Mouse (Mus musculus) brain, embryonic 18.5 days (tissue): ENCODE data around the gene Ccdc62.

Experiments
- DNase-seq: peaks from one replicate; pipeline ENCODE4 v3.0.0-alpha.2; 2012; ENCODE audit warnings: low read depth, low spot score

Gene Ccdc62

DNA sequence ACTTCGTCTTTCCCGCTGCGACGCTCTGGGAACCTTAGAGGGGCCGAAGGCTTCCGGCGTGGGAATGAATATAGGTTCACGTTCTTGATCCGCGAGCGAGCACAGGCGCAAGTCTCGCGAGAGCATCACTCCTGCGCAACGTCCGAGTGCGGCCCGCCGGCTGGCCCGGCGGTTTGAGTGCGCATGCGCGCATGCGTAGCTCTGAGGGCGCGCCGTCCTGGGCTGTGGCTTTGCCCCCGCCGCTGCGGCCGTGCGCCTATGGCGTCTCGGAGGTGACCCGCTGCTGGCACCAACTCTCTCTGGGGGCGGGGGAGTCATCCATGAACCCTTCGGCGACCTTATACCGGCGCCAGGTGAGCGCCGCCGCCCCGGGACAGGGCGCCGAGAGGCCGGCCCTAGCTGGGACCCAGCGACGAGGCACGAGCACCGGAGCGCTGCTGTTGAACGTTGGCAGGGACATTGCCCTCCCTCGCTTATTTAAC, at the start of gene Ccdc62:
Gene Ccdc62, plus strand, starts transcription at position 172 of the 482 bp plus-strand sequence.
- DNase-seq = peak; percentile 84

DNA sequence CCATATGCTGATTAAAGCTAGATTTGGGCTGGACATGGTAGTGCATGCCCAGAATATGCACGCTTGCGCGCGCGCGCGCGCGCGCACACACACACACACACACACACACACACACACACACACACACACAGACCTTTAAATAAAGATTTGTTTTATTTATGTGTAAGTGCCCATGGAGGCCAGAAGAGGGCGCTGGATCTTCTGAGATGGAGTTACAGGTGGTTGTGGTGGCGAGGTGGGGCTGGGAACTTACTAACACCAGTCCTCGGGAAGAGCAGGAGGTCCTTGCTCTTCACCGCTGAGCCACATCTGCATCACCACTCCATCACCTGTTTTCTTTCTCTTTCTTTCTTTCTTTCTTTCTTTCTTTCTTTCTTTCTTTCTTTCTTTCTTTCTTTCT, 49.7 kb upstream of the Ccdc62 start:
- no peak for DNase-seq

DNA sequence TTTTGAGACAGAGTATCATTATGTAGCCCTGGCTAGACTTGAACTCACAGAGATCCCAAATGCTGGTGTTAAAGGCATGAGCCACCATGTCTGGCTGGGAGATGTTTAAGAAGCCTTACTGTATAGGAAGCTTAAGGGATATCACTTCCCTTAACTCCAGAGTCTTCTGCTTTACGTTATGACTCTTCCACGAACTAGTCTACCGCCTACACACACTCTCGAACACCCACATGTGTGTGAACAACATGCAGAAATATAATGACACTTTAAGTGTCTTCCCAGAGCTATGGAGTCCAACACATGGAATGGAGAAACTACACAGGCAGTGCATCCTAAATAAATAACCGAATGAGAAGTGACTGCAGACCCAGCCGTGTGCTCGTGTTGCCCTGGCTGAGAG, 46.6 kb upstream of the Ccdc62 start:
- no peak for DNase-seq

DNA sequence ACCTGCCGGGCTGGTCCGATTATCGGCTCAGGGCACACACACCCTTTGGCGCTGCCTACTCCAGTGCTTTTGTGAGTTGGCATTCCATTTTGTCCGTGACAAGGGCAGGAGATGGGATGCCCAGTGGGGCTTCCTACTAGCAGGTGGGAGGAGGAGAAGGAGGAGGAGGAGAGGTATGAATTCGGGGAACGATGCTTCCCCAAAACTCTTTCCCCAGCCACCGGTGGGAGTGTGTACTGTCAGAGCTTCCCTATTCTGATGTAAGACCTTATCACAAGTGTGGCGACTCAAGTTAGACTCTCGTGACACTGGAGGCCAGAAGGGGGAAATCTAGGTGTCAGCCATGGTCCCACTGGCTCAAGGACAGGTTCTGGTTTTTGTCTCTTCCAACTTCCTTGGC, 46.1 kb upstream of the Ccdc62 start:
- DNase-seq = no peak

DNA sequence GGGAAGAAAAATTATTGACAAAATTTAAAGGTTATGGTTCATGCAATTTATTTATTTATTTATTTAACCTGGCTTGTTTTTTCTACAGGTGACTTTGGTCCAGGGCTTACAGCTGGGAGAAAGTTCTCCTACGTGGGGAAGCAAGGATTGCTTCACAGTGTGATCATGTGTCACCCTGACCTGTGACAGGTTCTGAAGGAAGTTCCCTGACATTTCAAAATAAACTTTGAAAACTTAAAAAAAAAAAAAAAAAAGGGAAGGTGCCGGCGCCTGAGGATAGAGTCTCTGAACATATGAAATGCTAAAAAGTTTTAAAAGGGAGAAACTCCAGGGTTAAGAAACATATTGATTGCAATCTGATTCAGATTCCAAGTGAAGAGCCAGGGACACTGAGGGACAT, 44.1 kb upstream of the Ccdc62 start:
- DNase-seq = no peak

DNA sequence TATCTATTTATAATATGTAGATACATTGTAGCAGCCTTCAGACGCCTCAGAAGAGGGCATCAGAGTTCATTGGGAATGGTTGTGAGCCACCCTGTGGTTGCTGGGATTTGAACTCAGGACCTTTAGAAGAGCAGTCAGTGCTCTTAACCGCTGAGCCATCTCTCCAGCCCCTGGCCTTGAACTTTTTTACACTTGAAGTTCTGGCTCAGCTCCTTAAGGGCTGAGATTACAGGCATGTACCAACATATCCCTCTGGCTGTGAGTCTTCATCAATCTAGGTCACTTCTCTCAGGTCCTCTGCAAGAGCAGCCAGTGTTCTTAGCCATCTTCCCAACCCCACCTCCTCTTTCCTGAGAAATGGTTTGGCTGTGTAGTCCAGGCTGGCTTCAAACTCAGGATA, 40.2 kb upstream of the Ccdc62 start:
- no peak for DNase-seq

DNA sequence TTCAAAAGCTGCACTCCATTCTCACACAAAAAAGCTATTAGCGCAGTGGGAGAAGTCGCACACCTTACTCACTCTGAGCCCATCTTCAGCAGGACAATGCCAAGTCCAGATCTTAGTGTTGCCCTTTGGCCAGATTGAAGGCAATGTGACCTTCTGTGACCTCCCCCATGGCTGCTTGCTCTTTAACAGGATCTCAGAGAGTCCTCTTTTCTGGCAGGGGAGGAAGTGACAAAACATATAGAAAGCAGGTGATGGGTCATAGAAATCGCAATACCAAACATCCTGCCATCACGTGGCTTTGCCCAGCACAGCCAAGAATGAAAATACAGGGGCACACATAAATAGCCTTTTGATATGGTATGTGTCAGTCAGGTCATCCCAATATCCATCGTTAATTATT, 39.5 kb upstream of the Ccdc62 start:
- no peak for DNase-seq

DNA sequence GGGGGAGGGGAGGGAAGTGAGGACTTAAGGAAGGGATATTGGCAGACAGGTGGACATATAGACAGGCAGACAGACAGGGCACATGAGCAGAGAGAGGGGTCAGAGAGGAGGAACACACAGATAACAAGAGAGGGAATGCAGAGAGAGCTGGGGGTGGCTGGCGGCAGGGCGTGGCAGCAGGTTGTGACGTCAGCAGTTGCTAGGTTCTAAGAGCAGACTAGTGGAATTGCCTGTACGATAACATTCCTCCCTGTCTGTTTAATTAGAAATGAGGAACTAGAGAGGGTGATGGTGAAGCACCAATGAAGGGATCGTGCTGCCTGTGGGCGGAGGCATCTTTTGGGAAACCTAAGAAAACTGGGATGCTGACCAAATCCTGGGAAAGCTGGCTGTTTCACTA, 38.8 kb upstream of the Ccdc62 start:
- DNase-seq = no peak

DNA sequence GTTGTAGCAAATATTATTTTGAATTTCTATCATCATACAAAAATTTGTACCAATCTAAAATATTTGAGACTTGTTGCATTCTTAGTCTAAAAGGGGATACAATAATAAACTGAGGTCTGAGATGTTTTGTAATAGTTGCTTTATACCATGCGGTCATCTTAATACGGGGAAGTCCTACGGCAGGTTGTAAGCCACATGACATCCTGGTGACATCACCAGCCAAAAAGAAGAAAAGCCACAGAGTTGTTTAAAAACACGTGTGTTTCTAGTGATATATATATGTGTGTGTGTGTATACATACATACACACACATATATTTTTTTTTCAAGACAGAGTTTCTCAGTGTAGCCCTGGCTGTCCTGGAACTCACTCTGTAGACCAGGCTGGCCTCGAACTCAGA, 37.0 kb upstream of the Ccdc62 start:
- DNase-seq = no peak

DNA sequence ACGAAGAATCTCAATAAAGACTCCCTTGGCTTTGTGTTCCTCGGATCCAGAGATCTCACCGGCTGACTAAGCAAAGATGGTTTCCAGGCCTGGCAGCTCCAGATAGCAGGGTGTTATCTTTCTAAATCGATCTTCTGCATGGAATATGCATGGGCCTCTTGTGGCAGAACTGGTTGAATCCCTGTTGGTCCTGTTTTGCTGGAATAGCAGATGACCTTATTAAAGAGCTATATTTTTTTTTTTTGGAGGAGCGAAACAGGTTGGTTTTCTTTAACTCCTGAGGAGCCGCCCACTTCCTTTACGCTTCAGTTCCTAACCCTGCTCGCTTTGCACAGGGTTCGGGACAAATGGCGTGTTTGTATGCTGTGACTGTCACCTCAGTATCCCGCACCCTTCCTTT, 34.1 kb upstream of the Ccdc62 start:
- DNase-seq = no peak

DNA sequence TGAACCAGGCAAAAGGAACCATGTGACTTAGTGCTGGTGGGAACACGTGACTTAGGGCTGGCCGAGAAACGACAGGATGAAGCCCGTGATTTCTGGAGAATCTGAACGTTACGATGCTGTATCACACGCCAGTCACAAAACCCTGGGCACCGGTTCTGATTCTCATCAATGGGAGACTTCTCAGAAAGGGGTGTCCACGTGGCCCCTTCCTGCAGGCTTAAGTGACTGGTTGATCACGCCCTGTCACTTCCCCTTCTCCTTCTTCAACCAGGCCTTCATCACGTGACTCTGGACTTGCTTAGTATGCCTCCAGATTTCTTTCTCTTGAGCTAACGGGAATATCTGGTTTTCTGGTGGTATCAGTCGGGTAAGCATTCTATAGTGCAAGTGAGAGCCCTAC, 33.1 kb upstream of the Ccdc62 start:
- no peak for DNase-seq

DNA sequence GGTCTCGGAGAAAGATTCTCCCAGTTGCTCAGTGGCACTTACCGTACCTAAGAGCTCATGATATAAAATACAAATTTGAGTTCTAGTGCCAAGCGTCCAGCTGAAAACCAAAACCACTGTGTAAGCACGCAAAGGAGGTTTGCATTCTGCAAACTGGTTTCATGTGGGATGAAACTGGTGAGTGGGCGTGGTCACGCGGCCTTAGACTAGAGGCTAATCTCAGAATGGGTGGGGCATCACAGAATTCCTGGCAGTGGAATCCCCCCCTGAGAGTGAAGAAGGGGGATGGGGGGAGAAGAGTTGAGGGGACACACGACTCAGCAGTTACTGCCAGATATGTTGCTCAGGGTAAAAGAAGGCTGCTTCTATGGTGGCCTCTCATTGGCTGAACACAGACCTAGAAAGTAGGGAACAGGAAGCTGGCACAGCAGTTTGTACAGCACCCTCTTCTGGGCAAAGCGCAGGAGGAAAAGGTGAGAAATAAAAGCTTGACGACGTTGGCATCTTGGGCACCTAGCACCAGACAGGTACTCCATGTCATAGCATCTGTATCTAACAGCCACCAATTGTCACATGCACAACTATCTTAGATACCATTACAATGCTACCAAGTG, 26.3 kb upstream of the Ccdc62 start:
- DNase-seq = no peak

DNA sequence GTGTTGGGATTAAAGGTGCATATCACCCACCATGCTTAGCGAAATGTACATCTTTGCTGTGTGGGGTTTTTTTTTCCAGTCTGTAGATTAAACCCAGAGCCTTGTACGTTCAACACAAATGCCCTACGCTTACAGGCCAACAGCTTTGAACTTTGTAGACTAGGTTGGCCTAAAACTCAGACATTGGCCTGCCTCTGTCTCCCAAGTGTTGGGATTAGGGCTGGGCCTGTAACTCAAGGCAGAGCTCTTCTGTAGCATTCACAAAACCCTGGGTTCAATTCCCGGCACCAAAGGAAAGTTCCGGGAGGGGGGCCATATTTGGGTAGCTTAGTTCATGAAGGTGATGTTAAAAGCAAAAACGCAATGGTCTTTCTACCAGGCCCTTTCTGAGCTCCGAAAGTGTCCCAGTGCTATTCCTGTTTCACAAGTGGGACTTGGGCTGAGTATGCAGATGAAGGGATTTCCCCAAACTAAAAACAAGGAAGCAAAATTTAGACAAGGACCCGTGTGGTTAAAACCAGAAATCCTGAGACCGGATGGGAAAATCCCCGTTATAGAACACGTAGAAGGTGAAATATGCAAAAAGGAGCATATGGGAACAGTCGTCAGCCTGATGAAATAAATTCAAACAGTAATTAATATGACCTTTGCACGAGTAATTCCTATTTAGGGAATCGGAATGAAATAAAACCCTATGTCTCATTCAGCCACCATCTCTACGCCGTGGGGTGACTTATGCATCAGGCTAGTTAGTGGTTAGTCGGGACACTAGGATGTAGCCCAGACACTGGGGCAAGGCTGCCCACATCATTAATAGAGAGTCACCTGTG, 24.1 kb upstream of the Ccdc62 start:
- no peak for DNase-seq

DNA sequence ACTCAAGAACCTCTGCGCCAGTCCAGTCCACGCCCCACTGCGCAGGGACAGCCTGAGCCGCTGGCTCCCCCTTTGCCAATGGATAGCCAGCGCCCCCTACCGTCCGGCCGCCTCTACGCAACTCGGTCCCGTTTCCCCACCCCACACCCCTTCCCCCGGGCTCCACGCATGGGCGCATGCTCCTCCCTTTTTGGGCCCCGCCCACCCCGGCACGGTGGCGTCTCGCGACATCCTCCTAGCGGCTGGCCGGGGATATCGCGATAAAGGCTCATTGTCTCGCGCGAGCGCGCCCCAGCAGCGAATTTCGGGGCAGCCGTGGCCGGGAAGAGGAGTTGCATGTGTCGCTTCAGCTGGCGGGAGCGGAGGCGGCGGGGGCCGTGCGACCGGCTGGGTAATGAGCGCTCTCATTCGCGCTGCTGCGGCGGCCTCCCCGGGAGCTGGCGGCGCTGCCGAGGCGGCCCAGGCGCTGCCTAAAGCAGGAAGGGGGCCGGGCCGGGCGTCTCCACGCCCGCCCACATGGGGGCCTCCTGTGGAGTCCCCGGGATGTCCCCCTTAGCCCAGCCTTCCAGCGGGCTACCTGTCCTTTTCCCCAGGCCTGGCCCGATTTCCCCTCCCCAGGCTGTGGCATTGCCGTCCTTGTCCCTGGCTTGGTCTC, 23.4 kb upstream of the Ccdc62 start, which contains the start of gene Denr:
Gene Denr, plus strand, starts transcription at position 200 of the 655 bp plus-strand sequence.
- peak; percentile 92 for DNase-seq

DNA sequence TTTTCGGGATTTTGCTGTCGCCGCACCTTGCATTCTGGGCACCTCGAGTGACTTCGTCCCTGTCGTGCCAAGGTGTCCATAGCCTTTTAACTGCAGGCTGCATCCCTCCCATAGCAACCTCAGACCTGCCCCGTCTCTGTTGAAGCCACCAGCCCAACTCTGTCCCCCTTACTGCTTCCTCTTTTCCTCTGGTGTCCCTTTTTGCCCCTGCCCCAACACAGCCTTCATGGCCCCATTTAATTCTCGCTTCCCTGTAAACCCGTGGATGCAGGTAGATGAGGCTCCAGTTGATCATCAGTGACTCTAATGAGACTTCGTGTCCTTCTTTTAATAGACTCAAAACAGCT, 22.9 kb upstream of the Ccdc62 start:
- no peak for DNase-seq

DNA sequence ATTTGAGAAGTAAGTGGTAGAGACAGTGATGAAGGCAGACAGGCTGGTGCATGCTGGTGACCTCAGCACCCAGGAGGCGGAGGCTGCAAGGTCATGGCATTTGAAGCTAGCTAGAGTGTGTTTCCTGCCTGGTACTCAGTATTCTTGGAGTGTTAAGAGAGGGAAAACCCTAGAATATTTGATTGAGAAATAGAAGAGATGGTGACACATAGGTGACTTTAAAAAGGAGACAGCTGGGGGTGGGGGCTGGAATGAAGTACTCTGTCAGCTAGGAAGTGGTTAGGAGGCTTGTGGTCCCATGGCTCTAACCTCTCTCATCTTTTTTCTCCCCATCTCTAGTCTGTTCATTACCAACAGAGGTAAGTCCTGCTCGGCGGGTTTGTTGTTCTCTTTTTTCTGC, 15.6 kb upstream of the Ccdc62 start:
- no peak for DNase-seq

DNA sequence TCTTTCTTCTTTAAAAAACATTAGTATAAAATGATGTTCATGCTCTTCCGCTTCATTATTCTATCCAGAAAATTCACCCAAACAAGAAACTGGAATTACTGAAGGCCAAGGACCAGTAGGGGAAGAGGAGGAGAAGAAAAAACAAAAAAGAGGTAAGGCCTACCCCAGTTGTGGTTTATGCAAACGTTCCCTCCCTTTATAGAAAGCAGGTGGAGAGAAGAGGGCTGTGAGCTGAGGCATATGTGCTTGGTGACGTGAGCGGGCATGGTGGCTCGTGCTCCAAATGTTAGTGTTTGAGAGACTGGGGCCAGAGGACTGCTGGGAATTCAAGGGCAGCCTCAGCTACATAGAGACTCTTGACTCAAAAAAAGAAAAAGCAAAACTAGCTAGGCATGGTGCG, 8.4 kb upstream of the Ccdc62 start:
- no peak for DNase-seq

DNA sequence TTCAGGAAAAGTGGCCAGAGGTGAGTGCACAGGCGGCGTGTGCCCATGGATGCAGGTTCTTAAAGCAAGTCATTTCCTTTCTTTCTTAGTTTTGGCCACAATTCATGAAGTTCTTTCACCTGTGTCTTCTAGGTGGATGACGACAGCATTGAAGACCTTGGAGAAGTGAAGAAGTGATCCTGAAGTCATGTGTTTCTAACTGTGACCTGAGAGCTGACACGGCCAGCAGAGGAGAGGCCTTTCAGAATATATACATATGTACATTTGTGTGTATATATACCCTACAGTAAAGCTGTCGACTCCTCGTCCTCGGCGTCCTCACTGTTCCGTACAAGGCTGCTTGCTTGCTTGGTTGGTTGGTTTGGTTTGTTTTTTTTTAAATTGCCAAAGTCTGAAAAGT, 3.4 kb upstream of the Ccdc62 start, which contains the start of gene Gm43518:
Gene Gm43518, plus strand, starts transcription at position 301 of the 400 bp plus-strand sequence.
- DNase-seq = no peak

DNA sequence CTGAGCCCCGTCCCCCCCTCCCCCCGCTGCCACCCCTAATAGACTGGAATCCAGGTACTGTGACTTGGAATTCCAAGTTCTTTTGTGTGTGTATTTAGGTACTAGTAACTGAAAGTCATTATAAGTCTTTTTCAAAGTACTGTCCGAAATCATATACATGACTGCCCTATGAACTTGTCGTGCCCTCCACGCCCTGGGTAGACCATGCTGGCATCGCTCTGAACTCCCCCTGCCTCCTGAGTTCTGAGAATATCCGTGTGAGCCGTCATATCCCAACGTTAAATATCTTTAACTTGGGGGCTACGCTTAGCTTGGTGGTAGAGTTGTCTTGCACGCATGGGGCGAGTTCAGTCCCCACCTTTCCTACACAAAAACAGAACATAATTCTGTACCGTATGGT, 652 bp downstream of the Ccdc62 start:
- no peak for DNase-seq

DNA sequence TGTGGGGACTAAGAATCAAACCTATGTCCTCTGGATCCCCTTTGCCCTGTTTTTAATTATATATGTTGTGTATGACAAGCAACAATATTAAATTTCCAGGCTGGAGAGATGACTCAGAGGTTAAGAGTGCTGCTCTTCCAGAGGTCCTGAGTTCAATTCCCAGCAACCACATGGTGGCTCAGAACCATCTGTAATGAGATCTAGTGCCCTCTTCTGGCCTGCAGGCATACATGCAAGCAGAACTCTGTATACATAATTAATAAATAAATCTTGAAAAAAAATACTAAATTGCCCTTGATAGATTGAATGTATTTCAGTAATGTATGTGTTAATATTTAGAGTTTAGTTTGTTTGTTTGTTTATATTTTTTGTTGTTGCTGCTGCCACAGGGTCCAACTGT, 2.4 kb downstream of the Ccdc62 start:
- DNase-seq = no peak

DNA sequence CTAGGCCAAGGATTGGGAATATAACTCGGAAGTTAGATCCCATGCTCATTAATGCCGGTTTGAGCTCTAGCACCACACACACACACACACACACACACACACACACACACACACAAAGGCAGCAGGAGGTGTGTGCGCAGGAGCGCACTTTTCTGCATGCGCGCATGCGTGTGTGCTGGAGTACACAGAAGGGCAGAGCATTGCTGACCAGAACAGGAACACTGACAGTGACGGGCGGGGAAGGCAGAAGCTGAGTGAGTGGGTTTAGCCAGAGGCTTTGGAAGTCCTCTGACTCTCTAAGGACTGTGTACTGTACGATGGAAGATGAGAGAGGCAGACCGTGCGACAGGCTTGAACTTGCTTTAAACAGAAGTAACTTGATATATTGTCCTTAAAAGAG, 3.1 kb downstream of the Ccdc62 start:
- DNase-seq = no peak

DNA sequence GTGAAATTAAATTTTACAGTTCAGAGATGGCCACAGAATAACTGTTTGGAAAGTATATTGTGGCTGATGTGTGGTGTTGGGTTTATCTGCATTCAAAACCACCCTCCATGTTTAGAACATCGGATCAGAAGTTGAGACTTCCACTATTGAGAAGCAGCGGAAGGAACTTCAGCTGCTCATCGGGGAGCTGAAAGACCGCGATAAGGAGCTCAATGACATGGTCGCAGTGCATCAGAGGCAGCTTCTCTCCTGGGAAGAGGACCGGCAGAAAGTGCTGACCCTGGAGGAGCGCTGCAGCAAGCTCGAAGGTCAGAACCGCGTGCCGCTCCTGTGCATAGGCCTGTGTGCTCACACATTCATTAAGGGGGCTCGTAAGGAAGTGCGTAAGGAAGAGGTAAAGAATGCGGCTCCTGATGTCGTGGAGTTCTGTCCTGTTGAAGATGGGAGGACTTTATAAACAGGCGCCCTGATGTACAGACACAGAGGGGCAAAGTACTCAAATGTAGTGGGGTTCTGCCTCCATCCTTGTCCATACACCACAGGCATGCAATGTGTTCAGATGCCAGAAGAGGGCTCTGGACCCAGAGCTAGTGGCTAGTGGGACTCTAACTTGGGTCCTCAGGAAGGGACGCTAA, 3.6 kb downstream of the Ccdc62 start:
- DNase-seq = no peak
